Mouse (Mus musculus): ENCODE measurements at regions not wholly inside any gene's neighbourhood (a gene's known extent, or its start where the extent isn't known, plus 50 kb on each side); places are given as distances from the start of the nearest gene placed in this dataset.

GRCm38 (mm10) chr15:70982719-70983118, 2851.6 kb upstream of the Gm6569 start:
- DNase-seq (ENCODE audit: low spot score in 2 of 2): no peak

GRCm38 (mm10) chr15:70987973-70988570, 2846.3 kb upstream of the Gm6569 start:
- DNase-seq (ENCODE audit: low spot score in 2 of 2): no peak

GRCm38 (mm10) chr15:70993397-70993796, 2841.0 kb upstream of the Gm6569 start:
- no peak for DNase-seq (ENCODE audit: low spot score in 2 of 2)

- no peak for DNase-seq (ENCODE audit: low spot score in 2 of 2)
Measured at GRCm38 (mm10) chr15:71010362-71010761, 2824.0 kb upstream of the Gm6569 start.

GRCm38 (mm10) chr15:71010773-71011172, 2823.6 kb upstream of the Gm6569 start:
- DNase-seq (ENCODE audit: low spot score in 2 of 2): no peak

- no peak for DNase-seq (ENCODE audit: low spot score in 2 of 2)
Measured at GRCm38 (mm10) chr15:71054251-71054852, 2780.0 kb upstream of the Gm6569 start.

- no peak for DNase-seq (ENCODE audit: low spot score in 2 of 2)
Measured at GRCm38 (mm10) chr15:71086367-71086997, 2747.9 kb upstream of the Gm6569 start.

- DNase-seq (ENCODE audit: low spot score in 2 of 2): no peak
Measured at GRCm38 (mm10) chr15:71099111-71099510, 2735.2 kb upstream of the Gm6569 start.

- DNase-seq (ENCODE audit: low spot score in 2 of 2): no peak
Measured at GRCm38 (mm10) chr15:71129802-71130201, 2704.6 kb upstream of the Gm6569 start.

GRCm38 (mm10) chr15:71157680-71158079, 2676.7 kb upstream of the Gm6569 start:
- DNase-seq (ENCODE audit: low spot score in 2 of 2): no peak

- no peak for DNase-seq (ENCODE audit: low spot score in 2 of 2)
Measured at GRCm38 (mm10) chr15:71162097-71162496, 2672.3 kb upstream of the Gm6569 start.

GRCm38 (mm10) chr15:71195011-71195739, 2639.2 kb upstream of the Gm6569 start:
- DNase-seq (ENCODE audit: low spot score in 2 of 2): no peak

- DNase-seq (ENCODE audit: low spot score in 2 of 2): peak; percentile 36 to 76
Measured at GRCm38 (mm10) chr15:71240647-71241351, 2593.6 kb upstream of the Gm6569 start.

- no peak for DNase-seq (ENCODE audit: low spot score in 2 of 2)
Measured at GRCm38 (mm10) chr15:71243539-71243938, 2590.8 kb upstream of the Gm6569 start.

- DNase-seq (ENCODE audit: low spot score in 2 of 2): no peak
Measured at GRCm38 (mm10) chr15:71275876-71276565, 2558.3 kb upstream of the Gm6569 start.

GRCm38 (mm10) chr15:71276566-71276912, 2557.8 kb upstream of the Gm6569 start:
- no peak for DNase-seq (ENCODE audit: low spot score in 2 of 2)

GRCm38 (mm10) chr15:71277388-71277787, 2557.0 kb upstream of the Gm6569 start:
- DNase-seq (ENCODE audit: low spot score in 2 of 2): no peak

GRCm38 (mm10) chr15:71283775-71284174, 2550.6 kb upstream of the Gm6569 start:
- no peak for DNase-seq (ENCODE audit: low spot score in 2 of 2)

- DNase-seq (ENCODE audit: low spot score in 2 of 2): no peak
Measured at GRCm38 (mm10) chr15:71302541-71302940, 2531.8 kb upstream of the Gm6569 start.

- no peak for DNase-seq (ENCODE audit: low spot score in 2 of 2)
Measured at GRCm38 (mm10) chr15:71310230-71310629, 2524.1 kb upstream of the Gm6569 start.

- no peak for DNase-seq (ENCODE audit: low spot score in 2 of 2)
Measured at GRCm38 (mm10) chr15:71326596-71326995, 2507.8 kb upstream of the Gm6569 start.
